Mouse (Mus musculus): ENCODE results near the gene Ctsc. TPM values are rescaled to one million over a fixed set of nuclear protein-coding genes. Genes with fewer than 3 reads are reported as not detected.

Ctsc gene
- polyA plus RNA-seq (2015; fragmentation: Illumina TruSeq; extraction: RNeasy Lipid Tissue Mini Kit (QIAGEN cat#74804); ENCODE audit: insufficient read depth, low replicate concordance): 334 TPM

DNA sequence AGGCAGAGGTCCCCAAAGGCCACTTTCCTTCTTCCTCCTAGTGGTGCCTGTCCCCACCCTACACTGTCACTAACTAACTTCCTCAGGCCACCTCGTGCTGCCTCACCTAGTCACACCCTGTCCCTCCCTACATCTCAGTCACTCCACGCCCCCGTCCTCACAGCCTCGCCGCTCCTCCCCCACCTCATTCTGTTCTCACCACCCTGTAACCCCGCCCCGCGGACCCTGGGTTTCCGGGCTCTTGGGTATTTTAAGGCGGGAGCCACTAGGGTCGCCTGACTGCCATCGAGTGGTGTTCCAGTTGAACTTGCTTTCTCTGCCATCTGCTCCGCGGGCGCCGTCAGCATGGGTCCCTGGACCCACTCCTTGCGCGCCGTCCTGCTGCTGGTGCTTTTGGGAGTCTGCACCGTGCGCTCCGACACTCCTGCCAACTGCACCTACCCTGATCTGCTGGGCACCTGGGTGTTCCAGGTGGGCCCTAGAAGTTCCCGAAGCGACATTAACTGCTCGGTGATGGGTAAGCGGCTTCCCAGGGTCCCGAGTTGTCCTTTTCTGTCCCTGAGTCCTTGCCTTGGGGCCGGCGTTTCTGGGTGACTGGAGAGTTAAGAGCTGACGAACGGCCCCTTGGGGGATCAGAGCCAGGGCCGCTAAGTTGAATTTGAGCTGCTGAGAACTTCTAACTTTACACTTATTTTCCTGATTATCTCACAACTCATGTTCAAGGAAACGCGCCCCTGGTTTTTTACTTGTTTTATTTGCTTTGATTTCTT lies at the start of gene Ctsc:
Gene Ctsc, plus strand, starts transcription at position 228 of the 770 bp plus-strand sequence.

Other genes starting within 250 kb of the Ctsc start
- 8.1 TPM for gene Rab38, start 152.2 kb downstream of the Ctsc start, polyA plus RNA-seq (2015; fragmentation: Illumina TruSeq; extraction: RNeasy Lipid Tissue Mini Kit (QIAGEN cat#74804); ENCODE audit: insufficient read depth, low replicate concordance)

Measured in spleen, adult 10 weeks (tissue).